Mouse (Mus musculus) layer of hippocampus, adult 9-11 months (tissue): ENCODE measurements at regions not wholly inside any gene's neighbourhood (a gene's known extent, or its start where the extent isn't known, plus 50 kb on each side); places are given as distances from the start of the nearest gene placed in this dataset.

ENCODE experiments used
- DNase-seq: peaks from one replicate; pipeline ENCODE4 v3.0.0; 2022

DNA sequence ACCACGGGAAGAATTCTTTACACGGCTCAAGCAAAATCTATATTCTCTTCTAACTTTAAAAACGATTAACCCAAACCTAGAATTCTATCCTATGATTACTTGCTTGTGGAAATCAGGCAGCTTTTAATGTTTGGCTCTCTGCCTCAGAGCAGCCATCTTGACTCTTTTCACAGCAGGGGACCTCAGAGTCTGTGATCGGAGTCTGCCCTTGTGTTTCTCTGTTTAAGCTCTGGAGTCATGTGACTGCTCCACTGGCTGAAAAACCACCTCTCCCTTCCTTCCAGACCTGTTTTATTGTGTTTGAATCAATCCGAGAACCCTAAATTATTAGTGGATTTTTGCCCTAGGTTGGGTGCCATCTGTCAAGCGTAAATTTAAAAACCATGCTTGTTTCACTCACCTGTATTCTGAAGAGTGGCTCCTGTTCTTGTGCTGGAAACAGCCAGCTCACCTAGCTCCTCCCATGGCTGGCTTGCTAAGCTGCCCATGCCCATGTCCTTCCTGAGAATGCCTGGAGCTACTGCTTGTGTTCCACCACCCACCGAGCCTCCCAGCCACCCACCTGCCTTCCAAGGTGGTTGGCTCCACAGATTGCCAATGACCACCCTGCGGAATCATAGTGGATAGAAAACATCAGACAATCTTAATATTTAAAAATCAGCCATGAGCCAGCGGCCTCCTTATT lies 62.6 kb downstream of the Perp start:
- DNase-seq: no peak

- DNase-seq: no peak
Observed at GRCm38 (mm10) chr10:18909307-18909706, 64.5 kb downstream of the Perp start.

DNA sequence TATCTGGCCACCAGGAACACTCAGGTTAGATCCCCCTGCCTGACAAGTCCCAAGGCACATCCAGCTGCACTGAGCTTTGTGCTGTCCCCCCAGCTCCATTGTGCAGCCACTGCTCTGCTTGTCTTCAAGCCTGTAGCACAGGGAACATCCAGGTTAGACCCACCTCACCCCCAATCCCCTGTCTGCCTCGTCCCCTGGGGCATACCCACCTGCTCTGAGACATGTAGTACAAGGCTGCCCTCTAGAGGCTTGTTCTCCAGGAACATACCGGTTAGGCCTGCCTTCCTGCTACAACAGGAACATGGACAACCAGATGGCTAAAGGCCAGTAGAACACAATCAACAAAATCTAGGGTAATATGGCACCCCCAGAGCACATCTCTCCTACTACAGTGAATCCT lies 66.1 kb downstream of the Perp start:
- DNase-seq: peak; percentile 27

DNA sequence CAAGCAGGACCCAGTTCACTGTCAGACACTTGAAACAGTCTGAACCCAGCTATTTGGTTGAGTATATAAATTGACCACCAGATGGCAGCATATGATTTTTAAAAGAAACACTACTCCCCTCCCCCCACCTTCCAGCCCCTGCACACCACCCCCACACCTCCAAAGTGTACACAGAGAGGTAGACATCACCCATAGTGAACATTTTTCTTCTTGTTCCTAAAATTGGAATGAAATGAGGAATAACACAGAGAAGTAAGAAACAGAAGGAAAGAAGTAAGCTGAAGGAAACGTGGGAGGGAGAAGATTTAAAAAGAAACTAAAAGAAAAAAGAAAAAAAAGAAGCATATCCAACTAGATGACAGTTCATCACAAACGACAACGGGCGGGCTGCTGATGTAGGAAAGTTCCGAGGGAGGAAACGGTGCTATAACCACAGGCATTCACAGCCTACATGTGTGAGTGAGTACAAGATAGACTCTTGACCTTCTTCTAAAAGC lies 72.3 kb downstream of the Perp start:
- DNase-seq: no peak

- no peak for DNase-seq
Observed at GRCm38 (mm10) chr10:18923088-18923821, 78.4 kb downstream of the Perp start.

DNA sequence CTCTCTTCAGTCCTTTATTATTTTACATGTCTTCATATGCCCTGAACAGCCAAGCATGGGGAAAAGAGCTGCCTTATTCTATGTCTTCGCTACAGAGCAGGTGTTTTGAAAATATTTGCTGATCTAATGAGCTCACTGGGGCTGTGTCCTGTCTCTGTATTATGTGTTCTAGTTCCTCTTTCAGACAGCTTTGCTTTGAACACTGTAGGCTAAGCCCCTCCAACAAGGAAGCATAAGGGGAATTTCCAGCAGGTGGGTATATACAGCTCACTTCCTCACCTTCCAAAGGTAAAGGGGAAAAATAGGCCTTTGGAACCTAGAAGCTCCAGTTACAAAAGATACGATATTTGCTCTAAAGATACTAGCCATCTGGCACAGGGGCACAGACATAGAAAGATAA lies 83.0 kb downstream of the Perp start:
- DNase-seq: no peak

GRCm38 (mm10) chr10:18931344-18931743 lies 84.1 kb downstream of the Tnfaip3 start:
- no peak for DNase-seq

GRCm38 (mm10) chr10:18941447-18941846 lies 74.0 kb downstream of the Tnfaip3 start:
- DNase-seq: no peak

GRCm38 (mm10) chr10:18941908-18942307 lies 73.5 kb downstream of the Tnfaip3 start:
- DNase-seq: no peak

DNA sequence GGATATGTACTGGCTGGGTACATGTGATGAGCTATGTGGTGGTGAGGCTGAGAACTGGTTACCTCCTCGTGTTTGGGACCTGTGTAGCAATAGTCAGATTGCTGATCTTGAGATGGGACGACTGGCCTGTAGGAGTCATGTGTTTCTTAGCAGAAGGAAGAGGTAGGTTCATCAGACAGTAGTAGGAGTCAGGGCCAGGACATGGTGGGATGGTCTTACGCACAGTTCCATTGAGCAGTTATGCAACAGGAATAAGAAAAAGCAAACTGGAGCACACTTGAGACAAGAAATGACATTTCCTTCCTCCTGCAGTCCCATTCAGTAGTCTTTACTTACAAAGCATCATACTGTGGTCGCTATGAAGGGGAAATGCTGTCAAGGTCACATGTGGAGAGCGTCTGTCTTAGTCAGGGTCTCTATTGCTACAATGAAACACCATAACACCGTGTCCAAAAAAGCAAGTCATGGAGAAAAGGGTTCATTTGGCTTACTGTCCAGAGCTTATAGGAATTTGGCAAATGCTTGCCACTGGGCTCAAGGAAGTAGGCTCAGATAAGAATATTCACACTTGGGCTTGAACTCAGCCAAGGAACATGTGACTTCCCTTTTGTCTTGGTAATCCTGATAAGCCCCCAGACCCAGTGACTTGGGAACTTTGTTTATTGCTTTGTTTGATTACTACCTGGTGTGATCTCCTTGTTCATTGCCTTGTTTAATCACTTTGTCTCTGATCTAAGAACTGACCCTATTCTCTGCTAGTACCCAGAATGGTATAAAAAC lies 72.0 kb downstream of the Tnfaip3 start:
- DNase-seq: no peak

DNA sequence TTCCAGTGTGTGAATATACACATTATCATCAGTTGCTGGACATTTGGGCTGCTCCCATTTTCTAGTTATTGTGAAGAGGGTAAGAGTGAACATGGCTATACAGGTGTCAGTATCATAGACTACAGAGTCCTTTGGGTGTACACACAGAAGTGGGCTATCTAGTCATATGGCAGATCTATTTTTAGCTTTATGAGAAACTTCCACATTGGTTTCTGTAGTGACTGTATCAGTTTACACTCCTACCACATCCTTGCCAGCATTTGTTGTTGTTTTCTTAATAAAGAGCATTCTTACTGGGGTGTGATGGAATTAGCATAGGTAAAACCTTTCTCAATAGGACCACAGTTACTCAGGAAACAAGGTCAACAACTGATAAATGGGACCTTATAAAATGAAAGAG lies 68.7 kb downstream of the Tnfaip3 start:
- DNase-seq: no peak
